Mouse (Mus musculus) E14TG2a.4 (cell line): ENCODE data around the gene Sap30bp.

ENCODE experiments used
- H3K27me3 ChIP-seq: 2 replicates; pipeline ENCODE4 v1.6.1; 2014; ENCODE audit warnings: low read length, control low read depth; ENCODE audit not compliant: insufficient read depth
- H3K36me3 ChIP-seq: 2 replicates; pipeline ENCODE4 v1.6.1; 2014; ENCODE audit warnings: low read length, control low read depth; ENCODE audit not compliant: insufficient read depth
- H3K4me1 ChIP-seq: replicated peaks from 2 replicates; pipeline ENCODE4 v1.6.1; 2014; ENCODE audit warnings: low read depth, low read length, control low read depth
- H3K4me3 ChIP-seq: replicated peaks from 2 replicates; pipeline ENCODE4 v1.5.1; 2014; ENCODE audit warnings: mild to moderate bottlenecking, low read length
- H3K9me3 ChIP-seq: 2 replicates; pipeline ENCODE4 v1.6.1; 2014; ENCODE audit warnings: low read length, control low read depth
- CTCF ChIP-seq: conservative IDR thresholded peaks from 2 replicates; pipeline ENCODE4 v1.5.1; 2014; ENCODE audit warnings: low read length
- NANOG ChIP-seq: IDR thresholded peaks from 2 replicates; pipeline ENCODE4 v1.6.1; 2014; ENCODE audit warnings: borderline replicate concordance, low read length, mixed read lengths
- POU5F1 ChIP-seq: IDR thresholded peaks from 2 replicates; pipeline ENCODE4 v1.6.1; 2014; ENCODE audit warnings: low read length, borderline replicate concordance

The Sap30bp gene

DNA sequence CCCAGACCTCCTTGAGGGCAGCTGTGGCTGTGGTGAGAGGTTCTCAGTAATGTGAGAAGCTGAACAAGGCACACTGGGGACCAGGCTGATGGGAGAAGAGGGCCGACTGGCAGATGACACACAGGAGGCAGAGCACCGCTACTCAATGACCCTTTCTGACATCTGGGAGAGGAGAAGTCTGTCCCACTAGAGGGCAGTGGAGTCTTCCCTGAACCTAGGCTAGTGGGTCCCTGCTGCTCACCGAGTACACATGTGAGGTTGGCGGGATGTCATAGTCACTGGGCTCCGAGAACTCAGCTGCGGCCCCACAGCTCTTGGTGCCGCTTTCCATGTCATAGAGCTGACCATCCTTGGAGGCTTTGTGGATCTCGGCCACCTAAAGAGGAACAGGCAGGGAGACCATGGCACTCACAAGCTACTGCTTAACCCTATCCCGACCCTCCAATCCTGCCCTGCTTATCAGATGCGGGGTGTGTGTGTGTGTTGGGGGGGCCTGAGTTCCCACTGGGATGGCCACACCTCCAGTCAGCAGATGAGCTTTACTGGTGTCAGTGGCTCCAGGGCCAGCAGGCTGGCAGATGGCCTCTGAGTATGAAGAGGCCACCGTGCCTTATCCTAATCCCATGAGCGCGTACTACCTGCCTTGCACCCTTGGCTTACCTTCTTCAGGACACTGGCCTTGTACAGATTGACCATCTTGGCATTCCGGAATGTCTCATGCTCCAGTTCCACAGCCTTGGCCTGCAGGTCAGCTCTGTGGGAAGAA lies 38.1 kb upstream of the Sap30bp start:
- Histone ChIP-seq H3K27me3 (no peaks in the 10 kb centered on the region), H3K36me3 (peaks cover 73% of the 10 kb centered on the region), H3K4me1 (peaks cover 70% of the 10 kb centered on the region), H3K4me3 (no peak overlapping the region), H3K9me3 (no peaks in the 10 kb centered on the region)
- no peak for TF ChIP-seq NANOG
- no peak for TF ChIP-seq POU5F1
- peak; percentile 36 for TF ChIP-seq CTCF

DNA sequence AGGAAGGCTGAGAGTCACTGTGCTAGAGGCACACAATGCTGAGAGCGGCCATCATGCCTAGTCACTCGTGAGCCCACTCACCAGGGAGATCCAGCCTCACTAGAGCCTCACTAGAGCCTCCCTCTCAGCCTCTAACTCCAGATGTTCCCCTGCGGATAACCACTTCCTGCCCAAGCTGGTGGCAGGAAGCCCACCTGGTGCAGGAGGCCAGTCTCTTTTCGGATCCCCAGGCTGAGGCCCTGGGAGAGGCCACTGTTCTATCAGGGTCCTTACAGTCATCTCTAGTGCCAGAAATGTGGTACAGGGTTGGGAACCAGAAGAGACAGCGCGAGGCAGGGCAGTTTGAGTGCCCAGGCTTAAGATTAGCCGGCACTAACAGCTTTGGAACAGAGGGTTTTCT lies 34.6 kb upstream of the Sap30bp start:
- peaks cover 5% of the 10 kb centered on the region; the same call in 1 of the 2 replicates for H3K27me3 ChIP-seq
- no peaks in the 10 kb centered on the region for H3K9me3 ChIP-seq
- H3K4me1 ChIP-seq, result peaks cover 57% of the 10 kb centered on the region
- TF ChIP-seq POU5F1 (no peak), NANOG (no peak), CTCF (no peak)
- peaks cover 70% of the 10 kb centered on the region for H3K36me3 ChIP-seq
- no peak overlapping the region for H3K4me3 ChIP-seq

DNA sequence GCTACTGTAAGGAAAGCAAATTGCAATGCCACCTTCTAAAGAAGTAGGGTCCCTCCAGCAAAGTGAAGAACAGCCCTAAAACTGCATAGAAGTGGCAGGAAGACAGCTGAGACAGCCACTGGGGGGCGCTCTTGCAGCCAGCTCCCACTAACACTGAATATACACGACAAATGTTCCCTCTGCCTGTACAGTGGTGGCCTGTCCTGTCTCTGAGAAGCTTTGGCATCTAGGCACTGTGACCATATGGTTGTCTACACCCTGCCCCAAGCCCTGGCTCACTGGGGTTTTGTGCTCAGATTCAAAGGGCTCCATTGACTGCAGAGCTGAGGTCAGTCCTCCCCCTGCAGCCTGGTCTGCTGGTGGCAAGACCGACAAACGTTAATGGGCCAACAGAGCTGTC lies 34.2 kb upstream of the Sap30bp start:
- Histone ChIP-seq H3K4me3 (no peak overlapping the region), H3K27me3 (peaks cover 5% of the 10 kb centered on the region; the same call in 1 of the 2 replicates), H3K9me3 (no peaks in the 10 kb centered on the region), H3K4me1 (peaks cover 57% of the 10 kb centered on the region), H3K36me3 (peaks cover 68% of the 10 kb centered on the region)
- TF ChIP-seq CTCF (peak; percentile 75), POU5F1 (no peak)

- no peak for TF ChIP-seq NANOG
- TF ChIP-seq POU5F1, result no peak
- TF ChIP-seq CTCF, result no peak
- 0 out of 2 replicates have a peak within 1 kb of the TSS, but pooled peaks have one; percentile 30 for H3K4me3 ChIP-seq
- H3K36me3 ChIP-seq, result peaks cover 68% of the 10 kb centered on the region
- H3K9me3 ChIP-seq, result no peaks in the 10 kb centered on the region
- H3K27me3 ChIP-seq, result peaks cover 5% of the 10 kb centered on the region; the same call in 1 of the 2 replicates
- H3K4me1 ChIP-seq, result peaks cover 57% of the 10 kb centered on the region
Observed at GRCm38 (mm10) chr11:115899486-115900266, 33.4 kb upstream of the Sap30bp start, which contains the start of gene Smim5. Smim5 (plus strand) TSS chr11:115899966.

- Histone ChIP-seq H3K4me1 (peaks cover 57% of the 10 kb centered on the region), H3K27me3 (peaks cover 5% of the 10 kb centered on the region; the same call in 1 of the 2 replicates), H3K36me3 (peaks cover 64% of the 10 kb centered on the region), H3K9me3 (no peaks in the 10 kb centered on the region), H3K4me3 (no peak overlapping the region)
- TF ChIP-seq CTCF (no peak), POU5F1 (no peak), NANOG (no peak)
Observed at GRCm38 (mm10) chr11:115900561-115901337, 32.3 kb upstream of the Sap30bp start.

DNA sequence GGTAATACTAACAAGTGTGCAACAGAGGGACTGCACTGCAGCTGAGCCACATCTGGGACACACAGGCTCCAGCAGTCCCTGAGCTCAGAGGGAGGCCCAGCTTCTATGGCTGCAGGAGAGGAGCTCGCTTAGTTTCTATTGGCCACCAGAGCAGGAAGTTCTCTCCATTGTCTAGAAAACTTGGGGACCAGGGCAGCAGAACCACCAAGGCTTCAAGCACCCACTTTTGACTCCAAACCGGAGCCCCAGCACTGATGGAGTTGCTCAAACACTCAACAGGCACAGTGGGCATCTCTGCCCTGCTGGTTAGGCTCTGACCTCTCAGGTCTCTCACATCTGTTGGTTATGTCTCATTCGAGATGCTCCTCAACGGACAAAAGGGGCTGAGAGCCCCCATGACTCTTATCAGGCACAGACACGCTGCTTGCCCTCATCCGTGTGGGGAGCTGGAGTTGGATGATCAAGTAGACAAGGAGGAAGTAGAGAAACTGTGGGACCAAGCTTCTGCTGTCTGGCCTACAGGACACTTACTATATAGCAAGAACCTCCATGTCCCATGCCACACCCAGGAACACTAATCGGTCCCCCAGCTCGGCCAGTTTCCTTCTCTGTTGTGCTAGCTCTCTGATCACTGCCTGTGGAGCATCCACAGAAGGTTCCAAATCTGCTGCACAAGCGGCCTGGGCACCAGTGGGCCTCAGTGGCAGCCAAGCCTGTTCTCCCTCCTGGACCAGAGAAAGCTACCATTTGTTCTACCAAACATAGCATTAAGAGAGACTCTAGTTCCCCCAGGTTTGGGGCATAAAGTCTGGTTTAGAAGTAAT lies 31.5 kb upstream of the Sap30bp start:
- TF ChIP-seq CTCF (no peak), NANOG (no peak), POU5F1 (no peak)
- Histone ChIP-seq H3K4me1 (peaks cover 60% of the 10 kb centered on the region), H3K4me3 (no peak overlapping the region), H3K9me3 (no peaks in the 10 kb centered on the region), H3K27me3 (peaks cover 5% of the 10 kb centered on the region; the same call in 1 of the 2 replicates), H3K36me3 (peaks cover 56% of the 10 kb centered on the region)

DNA sequence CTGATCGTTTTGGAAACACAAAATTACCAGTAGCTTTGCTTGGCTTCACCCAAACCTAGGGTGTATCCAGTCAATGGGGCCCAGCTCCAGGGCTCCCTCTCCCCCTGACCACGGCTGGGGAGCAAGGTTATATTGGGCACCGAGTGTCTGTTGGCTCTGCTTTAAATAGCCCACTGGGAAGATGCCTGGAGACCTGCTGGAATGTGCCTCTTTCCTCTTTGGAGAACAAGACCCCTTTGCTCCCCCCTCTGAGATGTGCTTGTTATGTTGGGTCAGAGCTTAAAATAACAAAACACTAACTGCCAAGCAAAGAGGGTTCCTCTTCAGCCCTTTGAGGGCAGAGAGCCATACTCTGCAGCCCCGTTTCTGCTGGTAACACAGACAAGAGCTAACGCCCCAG lies 30.9 kb upstream of the Sap30bp start:
- Histone ChIP-seq H3K36me3 (peaks cover 56% of the 10 kb centered on the region), H3K27me3 (peaks cover 5% of the 10 kb centered on the region; the same call in 1 of the 2 replicates), H3K4me1 (peaks cover 60% of the 10 kb centered on the region), H3K9me3 (no peaks in the 10 kb centered on the region), H3K4me3 (no peak overlapping the region)
- TF ChIP-seq CTCF (no peak), POU5F1 (no peak), NANOG (no peak)
